Mouse (Mus musculus) liver, embryonic 14.5 days (tissue): Measurements from ENCODE around the gene Polr1c.

ENCODE experiments used
- CTCF ChIP-seq: IDR thresholded peaks from 2 replicates; pipeline ENCODE4 v1.5.1; 2016; ENCODE audit warnings: antibody characterized with exemption, low read depth, control low read depth
- EP300 ChIP-seq: IDR thresholded peaks from 2 replicates; pipeline ENCODE4 v1.6.1; 2016; ENCODE audit warnings: antibody characterized with exemption, low read depth

DNA sequence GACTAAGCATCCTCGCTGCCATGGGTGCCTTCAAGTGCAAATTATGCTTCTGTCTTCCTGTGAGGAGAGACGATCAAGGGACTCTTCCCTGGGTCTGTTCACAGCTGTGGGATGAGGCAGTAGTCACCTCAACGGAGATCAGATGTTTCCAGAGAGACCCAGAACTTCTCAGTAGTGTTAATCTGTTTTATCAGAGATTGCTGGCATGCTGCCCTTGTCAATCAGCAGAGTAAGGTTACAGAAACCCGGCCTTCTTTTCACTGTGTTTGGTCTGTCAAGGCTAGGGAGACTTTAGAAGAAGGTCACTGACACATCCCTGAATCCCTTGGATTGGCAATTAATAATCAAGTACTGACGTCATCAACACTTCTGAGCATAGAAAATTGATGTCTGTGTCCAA, 10.4 kb downstream of the Polr1c start:
- TF ChIP-seq CTCF (no peak), EP300 (no peak)
